Mouse (Mus musculus): Measurements from ENCODE around the gene Fam92b. TPM values are rescaled to one million over a fixed set of nuclear protein-coding genes. Genes with fewer than 3 reads are reported as not detected.
A peak's percentile ranks its signal among the peaks of the same experiment; 100 is the strongest.

Gene Fam92b
- polyA plus RNA-seq, 1 experiment from 2014 or later = 0.94 TPM

GRCm38 (mm10) chr8:120143911-120144651 lies 33.2 kb downstream of the Fam92b start:
- no peak overlapping the region for H3K27ac ChIP-seq
- H3K4me2 ChIP-seq = no peak overlapping the region
- H3K27me3 ChIP-seq (replicated peaks) = no peaks in the 10 kb centered on the region
- no peaks in the 10 kb centered on the region for H3K4me1 ChIP-seq
- ATAC-seq (ENCODE audit: insufficient read depth, low FRiP score, low read depth) = no peak
- H3K4me3 ChIP-seq (replicated peaks) = no peak overlapping the region
- 63% methylated on average over 15 of the region's 15 CpGs for WGBS
- no peaks in the 10 kb centered on the region for H3K36me3 ChIP-seq
- no peak overlapping the region for H3K9ac ChIP-seq
- no peaks in the 10 kb centered on the region for H3K9me3 ChIP-seq

- WGBS = 66% methylated on average over 3 of the region's 3 CpGs
- no peak overlapping the region for H3K9ac ChIP-seq
- no peak for ATAC-seq (ENCODE audit: insufficient read depth, low FRiP score, low read depth)
Measured at GRCm38 (mm10) chr8:120140769-120141168, 36.5 kb downstream of the Fam92b start.

GRCm38 (mm10) chr8:120138958-120139357 lies 38.3 kb downstream of the Fam92b start:
- no peaks in the 10 kb centered on the region for H3K4me1 ChIP-seq
- 0 out of 2 replicates have a peak, but pooled peaks cover 2% of the 10 kb centered on the region for H3K27me3 ChIP-seq (replicated peaks)
- ATAC-seq (ENCODE audit: insufficient read depth, low FRiP score, low read depth) = no peak
- no peak overlapping the region for H3K9ac ChIP-seq
- no peaks in the 10 kb centered on the region for H3K36me3 ChIP-seq
- H3K9me3 ChIP-seq = no peaks in the 10 kb centered on the region
- H3K4me3 ChIP-seq (replicated peaks) = no peak overlapping the region
- H3K4me2 ChIP-seq = no peak overlapping the region
- no peak overlapping the region for H3K27ac ChIP-seq
- 85% methylated on average over 2 of the region's 2 CpGs for WGBS

More at GRCm38 (mm10) chr8:120140769-120141168, 36.5 kb downstream of the Fam92b start:
- no peak overlapping the region for H3K27ac ChIP-seq
- H3K36me3 ChIP-seq = no peaks in the 10 kb centered on the region
- H3K4me3 ChIP-seq (replicated peaks) = no peak overlapping the region
- no peaks in the 10 kb centered on the region for H3K4me1 ChIP-seq
- no peak overlapping the region for H3K4me2 ChIP-seq
- H3K9me3 ChIP-seq = no peaks in the 10 kb centered on the region
- 0 out of 2 replicates have a peak, but pooled peaks cover 2% of the 10 kb centered on the region for H3K27me3 ChIP-seq (replicated peaks)

- Histone ChIP-seq H3K27ac (no peak overlapping the region), H3K9me3 (no peaks in the 10 kb centered on the region), H3K36me3 (no peaks in the 10 kb centered on the region), H3K4me3 (replicated peaks) (no peak overlapping the region), H3K9ac (no peak overlapping the region), H3K27me3 (replicated peaks) (0 out of 2 replicates have a peak, but pooled peaks cover 2% of the 10 kb centered on the region), H3K4me1 (no peaks in the 10 kb centered on the region), H3K4me2 (no peak overlapping the region)
- WGBS = 65% methylated on average over 7 of the region's 7 CpGs
- ATAC-seq (ENCODE audit: insufficient read depth, low FRiP score, low read depth) = no peak
Measured at GRCm38 (mm10) chr8:120136618-120137017, 40.6 kb downstream of the Fam92b start.

- Histone ChIP-seq H3K36me3 (no peaks in the 10 kb centered on the region), H3K4me2 (no peak overlapping the region), H3K4me1 (no peaks in the 10 kb centered on the region), H3K27me3 (replicated peaks) (0 out of 2 replicates have a peak, but pooled peaks cover 2% of the 10 kb centered on the region), H3K9ac (no peak overlapping the region), H3K9me3 (no peaks in the 10 kb centered on the region), H3K4me3 (replicated peaks) (no peak overlapping the region), H3K27ac (no peak overlapping the region)
- no peak for ATAC-seq (ENCODE audit: insufficient read depth, low FRiP score, low read depth)
- 86% methylated on average over 7 of the region's 7 CpGs for WGBS
Measured at GRCm38 (mm10) chr8:120135687-120136086, 41.6 kb downstream of the Fam92b start.

GRCm38 (mm10) chr8:120133169-120133568 lies 44.1 kb downstream of the Fam92b start:
- ATAC-seq (ENCODE audit: insufficient read depth, low FRiP score, low read depth) = no peak
- Histone ChIP-seq H3K27ac (no peak overlapping the region), H3K4me1 (no peaks in the 10 kb centered on the region), H3K36me3 (no peaks in the 10 kb centered on the region), H3K9me3 (no peaks in the 10 kb centered on the region), H3K27me3 (replicated peaks) (0 out of 2 replicates have a peak, but pooled peaks cover 2% of the 10 kb centered on the region), H3K4me3 (replicated peaks) (no peak overlapping the region), H3K4me2 (no peak overlapping the region), H3K9ac (no peak overlapping the region)
- 80% methylated on average over 7 of the region's 7 CpGs for WGBS

- Histone ChIP-seq H3K27ac (no peak overlapping the region), H3K4me3 (replicated peaks) (no peak overlapping the region), H3K27me3 (replicated peaks) (no peaks in the 10 kb centered on the region), H3K4me2 (no peak overlapping the region), H3K9me3 (no peaks in the 10 kb centered on the region), H3K9ac (no peak overlapping the region), H3K36me3 (no peaks in the 10 kb centered on the region), H3K4me1 (peaks cover 12% of the 10 kb centered on the region; the same call in 1 of the 2 replicates)
- 82% methylated on average over 8 of the region's 8 CpGs for WGBS
- ATAC-seq (ENCODE audit: insufficient read depth, low FRiP score, low read depth) = no peak
Measured at GRCm38 (mm10) chr8:120131158-120131557, 46.1 kb downstream of the Fam92b start.

GRCm38 (mm10) chr8:120129547-120129946 lies 47.7 kb downstream of the Fam92b start:
- no peaks in the 10 kb centered on the region for H3K9me3 ChIP-seq
- ATAC-seq (ENCODE audit: insufficient read depth, low FRiP score, low read depth) = no peak
- H3K4me1 ChIP-seq = peaks cover 17% of the 10 kb centered on the region; the same call in 1 of the 2 replicates
- no peak overlapping the region for H3K4me2 ChIP-seq
- H3K9ac ChIP-seq = no peak overlapping the region
- H3K27ac ChIP-seq = no peak overlapping the region
- H3K36me3 ChIP-seq = no peaks in the 10 kb centered on the region
- no peaks in the 10 kb centered on the region for H3K27me3 ChIP-seq (replicated peaks)
- no peak overlapping the region for H3K4me3 ChIP-seq (replicated peaks)
- 75% methylated on average over 4 of the region's 4 CpGs for WGBS

GRCm38 (mm10) chr8:120126357-120127161 lies 50.7 kb downstream of the Fam92b start:
- H3K4me2 ChIP-seq = no peak overlapping the region; the same call in 1 of the 2 replicates
- H3K36me3 ChIP-seq = no peaks in the 10 kb centered on the region
- WGBS = 32% methylated on average over 14 of the region's 14 CpGs
- H3K27me3 ChIP-seq (replicated peaks) = no peaks in the 10 kb centered on the region
- no peak overlapping the region for H3K4me3 ChIP-seq (replicated peaks)
- peaks cover 17% of the 10 kb centered on the region; the same call in 1 of the 2 replicates for H3K4me1 ChIP-seq
- H3K9ac ChIP-seq = no peak overlapping the region
- peak overlapping the region; percentile 52; the same call in 1 of the 2 replicates for H3K27ac ChIP-seq
- no peak for ATAC-seq (ENCODE audit: insufficient read depth, low FRiP score, low read depth)
- no peaks in the 10 kb centered on the region for H3K9me3 ChIP-seq

GRCm38 (mm10) chr8:120124836-120125389 lies 52.4 kb downstream of the Fam92b start:
- H3K4me3 ChIP-seq (replicated peaks) = no peak overlapping the region
- no peak overlapping the region for H3K9ac ChIP-seq
- no peaks in the 10 kb centered on the region for H3K36me3 ChIP-seq
- no peak overlapping the region; the same call in 1 of the 2 replicates for H3K27ac ChIP-seq
- no peak for ATAC-seq (ENCODE audit: insufficient read depth, low FRiP score, low read depth)
- H3K4me1 ChIP-seq = peaks cover 17% of the 10 kb centered on the region; the same call in 1 of the 2 replicates
- H3K27me3 ChIP-seq (replicated peaks) = no peaks in the 10 kb centered on the region
- H3K9me3 ChIP-seq = no peaks in the 10 kb centered on the region
- WGBS = 50% methylated on average over 7 of the region's 7 CpGs
- no peak overlapping the region for H3K4me2 ChIP-seq

- H3K9me3 ChIP-seq = no peaks in the 10 kb centered on the region
- H3K27ac ChIP-seq = no peak overlapping the region
- no peak for ATAC-seq (ENCODE audit: insufficient read depth, low FRiP score, low read depth)
- peaks cover 23% of the 10 kb centered on the region; the same call in 1 of the 2 replicates for H3K4me1 ChIP-seq
- H3K36me3 ChIP-seq = no peaks in the 10 kb centered on the region
- H3K9ac ChIP-seq = no peak overlapping the region
- H3K4me2 ChIP-seq = no peak overlapping the region
- 14% methylated on average over 6 of the region's 6 CpGs for WGBS
- no peak overlapping the region for H3K4me3 ChIP-seq (replicated peaks)
- H3K27me3 ChIP-seq (replicated peaks) = no peaks in the 10 kb centered on the region
Measured at GRCm38 (mm10) chr8:120124261-120124660, 53.0 kb downstream of the Fam92b start.

All from stomach, embryonic 15.5 days (tissue).